Mouse (Mus musculus) gastrocnemius, adult 8-10 months (tissue): Measurements from ENCODE around the gene Myb. TPM values are rescaled to one million over a fixed set of nuclear protein-coding genes. Genes with fewer than 3 reads are reported as not detected.
"Not testable (repeated sequence)": the region's sequence is repeated elsewhere in the genome, so short reads cannot be mapped to it uniquely, and the experiment has no call there.

Source experiments
- DNase-seq, 2 experiments: peaks; one replicate each; pipeline ENCODE4 v3.0.0; 2022; ENCODE audit warnings: low spot score in 2 of 2
- total RNA-seq, 4 experiments: library from RNA; stranded (reverse); gene quantifications; 2 replicates each; pipeline ENCODE4 v1.2.4; 2022

Gene Myb
- total RNA-seq, 4 experiments from 2014 or later: 0.19 TPM; not detected in 3

DNA sequence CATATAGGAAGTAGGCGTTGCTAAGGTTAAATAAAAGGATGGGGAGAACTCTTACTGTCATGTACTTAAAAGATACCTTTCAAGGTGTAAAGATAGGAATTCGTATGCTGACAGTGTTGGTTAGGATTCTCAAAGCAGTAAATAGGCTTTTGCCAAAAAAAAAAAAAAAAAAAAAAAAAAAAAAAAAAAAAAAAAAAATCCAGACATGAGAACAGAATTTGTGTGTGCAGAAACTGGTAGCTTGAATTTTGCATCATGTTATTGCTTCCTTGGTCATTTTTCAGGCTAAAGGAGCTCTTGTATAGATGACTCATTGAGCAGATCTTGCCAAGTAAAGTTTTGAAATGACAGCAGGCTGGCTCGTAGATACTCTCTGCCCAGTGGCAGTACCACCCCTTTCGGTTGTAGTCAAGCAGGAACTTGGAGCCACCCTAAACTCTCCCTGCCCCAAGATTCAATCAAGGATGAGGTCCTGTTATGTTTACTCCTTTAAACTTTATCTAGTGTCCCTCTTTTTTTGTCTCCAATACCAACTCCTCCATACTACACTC, 11.9 kb upstream of the Myb start:
- no peak for DNase-seq

DNA sequence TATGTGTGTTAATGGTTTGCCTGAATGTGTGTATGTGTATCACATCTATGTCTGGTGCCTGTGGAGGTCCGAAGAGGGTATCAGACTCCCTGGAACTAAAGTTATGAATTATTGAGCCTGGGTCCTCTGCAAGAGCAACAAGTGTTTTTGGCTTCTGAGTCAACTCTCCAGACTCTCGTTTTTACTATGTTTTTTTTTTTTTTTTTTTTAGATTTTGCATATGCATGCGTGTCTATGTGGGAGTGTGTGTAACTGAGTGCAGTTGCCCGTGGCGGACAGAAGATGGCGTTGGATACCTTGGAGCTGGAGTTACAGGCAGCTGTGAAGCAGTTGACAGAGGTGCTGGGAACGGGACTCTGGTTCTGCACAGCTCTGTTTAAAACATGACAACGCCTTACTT, 7.7 kb upstream of the Myb start:
- no peak for DNase-seq

DNA sequence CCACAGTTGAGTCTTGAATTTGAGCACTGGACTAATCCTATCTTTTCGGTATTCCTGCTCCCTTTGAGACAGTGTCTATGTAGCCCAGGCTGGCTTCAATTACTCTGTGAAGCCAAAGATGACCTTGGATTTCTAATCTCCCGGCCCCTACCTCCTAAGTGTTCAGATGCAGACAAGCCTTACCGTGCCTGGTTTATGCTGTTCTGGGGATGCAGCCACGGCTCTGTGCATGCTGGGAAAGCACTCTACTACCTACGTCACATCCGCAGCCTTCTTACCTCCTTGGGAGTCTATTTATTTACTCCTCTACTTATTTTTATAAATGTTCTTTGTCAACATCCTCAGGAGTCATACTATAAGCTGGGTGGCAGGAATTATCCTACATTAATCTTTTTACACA, 7.1 kb upstream of the Myb start:
- no peak for DNase-seq

DNA sequence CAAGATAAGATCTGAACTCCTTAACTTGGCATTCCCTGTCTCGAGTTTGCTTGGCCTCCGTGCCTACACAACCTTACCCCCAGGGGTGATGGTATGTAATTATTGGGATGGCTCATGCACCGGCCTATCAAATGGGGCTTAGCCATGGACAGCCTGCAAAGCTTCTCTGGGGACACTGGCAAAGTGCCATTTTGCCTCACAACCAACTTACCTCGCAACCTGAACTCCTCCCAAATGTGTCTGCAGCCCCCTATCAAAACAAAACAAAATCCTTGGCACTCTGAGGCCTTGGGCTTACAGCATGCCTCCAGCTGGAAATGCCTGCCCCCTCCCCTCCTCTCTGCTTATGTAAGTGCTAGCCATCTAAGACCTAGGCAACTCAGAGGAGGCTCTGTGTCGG, 6.4 kb upstream of the Myb start:
- DNase-seq: no peak

DNA sequence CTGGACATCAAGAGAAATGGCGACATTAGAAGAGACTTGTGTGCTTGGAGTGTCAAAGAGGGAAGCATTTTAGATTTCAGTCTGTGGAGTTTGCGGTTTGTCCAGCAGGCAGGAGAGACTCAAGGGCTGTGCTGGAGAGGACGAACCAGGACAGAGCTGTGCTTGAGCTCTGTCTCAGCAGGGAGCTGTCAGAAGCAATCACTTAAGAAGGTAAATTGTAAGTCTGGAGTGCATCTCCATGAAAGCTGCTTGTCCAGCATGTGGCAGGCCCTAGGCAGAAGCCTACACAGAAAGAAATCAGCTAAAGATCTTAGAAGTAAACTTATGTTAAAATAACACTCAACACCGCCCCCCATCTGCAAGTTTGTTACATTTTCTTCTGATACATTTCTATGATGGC, 4.6 kb upstream of the Myb start:
- no peak for DNase-seq

DNA sequence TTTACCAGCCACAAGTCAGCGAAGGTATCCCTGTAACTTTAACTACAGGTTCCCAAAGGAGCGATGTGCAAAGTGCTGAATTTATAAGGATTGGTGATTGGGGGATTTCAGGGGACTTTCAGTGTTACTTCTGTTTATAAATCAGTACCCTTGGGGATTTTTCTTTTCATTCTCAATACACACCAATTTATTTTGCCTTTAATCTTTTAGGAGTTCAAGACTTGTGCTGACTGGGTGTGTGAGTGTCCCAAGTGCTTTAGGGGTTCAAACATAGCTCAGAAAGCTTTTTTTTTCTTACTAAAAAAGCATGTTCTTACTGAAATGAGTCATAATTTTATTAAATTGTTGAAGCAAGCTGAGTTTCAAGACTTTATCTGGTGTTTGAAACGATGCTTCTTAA, 1.3 kb upstream of the Myb start:
- DNase-seq: no peak

- no peak for DNase-seq
These were observed 743 bp upstream of the Myb start for GRCm38 (mm10) chr10:21161359-21162094.

DNA sequence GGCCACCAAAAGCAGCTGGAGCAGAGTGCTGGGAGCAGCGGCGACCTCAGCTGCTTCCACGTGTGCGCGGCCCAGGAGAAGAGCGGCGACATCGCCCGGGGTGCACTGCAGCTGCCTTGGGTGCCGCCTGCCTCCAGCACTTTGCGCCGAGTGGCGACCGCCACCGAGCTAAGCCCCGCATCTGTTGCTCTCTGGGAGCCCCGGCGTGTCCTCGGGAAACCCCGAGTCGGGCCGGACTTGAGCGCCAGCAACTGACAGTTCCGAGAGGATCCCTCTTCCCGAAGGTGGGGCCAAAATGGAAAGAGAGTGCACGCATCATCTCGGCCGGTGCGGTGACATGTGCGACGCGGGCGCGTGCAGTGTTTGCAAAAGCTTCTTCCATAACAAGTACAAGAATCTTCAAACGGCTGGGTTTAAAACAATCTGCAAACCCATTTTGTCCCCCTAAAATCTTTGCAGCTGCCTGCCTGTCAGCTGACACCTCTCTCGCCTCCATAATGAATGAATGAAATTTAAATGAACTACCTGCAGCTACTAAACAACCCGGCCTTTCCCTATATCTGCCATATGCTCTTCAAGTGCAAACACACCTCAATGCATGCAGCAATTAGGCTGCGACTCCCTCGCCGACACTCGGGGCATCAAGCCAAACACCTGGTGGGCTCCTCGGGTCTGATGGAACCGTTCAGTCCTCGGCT, 938 bp downstream of the Myb start:
- no peak for DNase-seq

- DNase-seq: no peak
These were observed 1.8 kb downstream of the Myb start for GRCm38 (mm10) chr10:21158918-21159443.

DNA sequence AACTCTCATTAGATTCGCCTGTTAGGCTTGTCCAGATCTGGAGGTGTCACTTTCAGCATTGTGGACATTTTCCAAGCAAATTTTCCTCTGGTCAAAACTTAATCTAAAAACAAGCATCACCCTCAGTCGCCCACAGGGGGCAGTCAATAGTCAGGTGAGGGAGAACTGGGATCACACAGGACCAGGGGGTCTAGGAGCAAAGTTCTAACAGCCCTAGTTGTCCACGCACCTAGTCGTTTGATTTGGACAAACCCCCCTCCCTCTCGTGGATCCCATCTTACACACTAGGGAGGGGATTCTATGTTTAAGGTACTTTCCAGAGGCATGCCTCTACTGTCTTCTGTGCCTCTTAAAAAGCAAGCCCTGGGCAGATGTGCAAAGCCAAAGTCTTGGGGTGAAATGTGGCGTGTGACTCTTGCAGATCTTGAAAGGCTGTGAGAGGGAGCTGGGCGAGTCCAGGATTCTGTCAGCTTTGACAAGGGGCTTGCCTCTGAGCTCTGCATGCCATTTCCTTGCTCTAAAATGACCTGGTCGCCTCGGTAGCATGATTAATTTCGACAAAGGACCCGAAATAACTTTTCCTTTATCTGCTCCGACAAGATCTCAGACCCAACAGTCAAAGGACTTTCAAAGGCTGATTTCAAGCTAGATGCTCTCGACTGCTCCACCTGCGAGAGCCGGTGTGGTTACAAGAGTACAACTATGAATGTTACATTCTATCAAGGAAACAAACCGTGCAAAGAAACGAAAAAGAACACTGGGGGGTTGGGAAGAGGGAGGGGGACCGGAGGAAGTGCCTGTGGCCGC, 2.5 kb downstream of the Myb start:
- DNase-seq: no peak

DNA sequence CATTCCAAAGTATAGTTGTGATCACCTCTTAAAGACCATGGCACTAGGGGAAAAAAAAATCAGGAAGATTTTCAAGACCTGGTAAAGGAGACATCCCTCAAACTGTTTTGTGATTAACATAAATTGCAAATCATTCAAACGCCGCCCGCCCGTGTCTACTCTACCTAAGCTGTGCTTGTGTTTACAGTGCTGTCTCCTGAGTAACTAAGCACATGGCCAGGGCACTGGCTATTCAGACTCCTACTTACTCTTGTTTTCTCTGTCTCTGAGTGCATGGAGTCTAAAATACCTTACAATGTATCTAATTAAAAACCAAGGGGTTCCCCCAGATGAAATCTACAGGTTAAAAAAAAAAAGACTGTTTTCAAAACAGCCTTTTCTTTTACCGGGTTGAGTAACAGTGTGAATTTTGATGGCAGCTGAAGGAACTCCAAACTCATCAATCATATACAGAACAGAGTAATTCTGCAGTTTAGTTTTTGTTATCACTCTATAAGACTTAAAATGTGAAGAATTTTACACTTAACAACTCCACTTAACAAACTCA, 3.8 kb downstream of the Myb start:
- DNase-seq: no peak

- DNase-seq: no peak
These were observed 4.4 kb downstream of the Myb start for GRCm38 (mm10) chr10:21156416-21156815.

DNA sequence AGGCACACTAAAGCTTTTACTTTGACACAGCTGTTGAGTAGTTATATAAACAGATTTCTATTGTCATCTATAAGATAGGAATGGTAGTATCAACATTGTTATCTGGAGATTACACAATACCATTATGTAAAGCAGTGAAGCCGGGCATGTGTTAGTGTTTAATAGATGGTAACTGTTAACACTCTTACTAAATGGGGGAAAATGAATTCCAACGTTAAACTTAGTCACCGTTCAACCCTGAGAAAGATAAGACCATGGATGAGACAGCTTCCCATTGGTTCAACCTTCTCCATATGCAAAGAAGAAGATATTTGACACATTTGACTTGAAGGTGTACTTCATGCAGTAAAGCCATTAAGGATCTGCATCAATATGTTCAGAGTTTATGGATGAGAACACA, 5.9 kb downstream of the Myb start:
- no peak for DNase-seq

DNA sequence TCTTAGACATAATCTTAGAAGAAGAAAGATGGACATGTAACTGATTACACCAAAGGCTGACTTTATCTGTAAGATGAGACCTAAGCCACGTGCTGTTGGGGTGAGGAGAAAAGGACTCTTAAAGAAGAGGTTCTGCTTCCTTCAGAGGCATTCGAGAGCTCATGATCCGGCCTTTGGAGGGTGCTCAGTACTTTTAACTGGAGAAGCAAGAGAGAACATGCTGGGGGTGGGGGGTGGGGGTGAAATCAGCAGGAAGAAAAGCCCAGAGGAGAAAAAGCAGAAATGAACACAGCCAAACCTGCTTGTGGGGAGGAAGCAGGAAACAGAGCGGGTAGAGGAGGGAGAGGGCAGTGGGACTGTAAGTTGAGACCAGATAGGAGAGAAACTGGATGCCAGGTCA, 7.4 kb downstream of the Myb start:
- no peak for DNase-seq

- DNase-seq: no peak
These were observed 8.0 kb downstream of the Myb start for GRCm38 (mm10) chr10:21152812-21153211.

DNA sequence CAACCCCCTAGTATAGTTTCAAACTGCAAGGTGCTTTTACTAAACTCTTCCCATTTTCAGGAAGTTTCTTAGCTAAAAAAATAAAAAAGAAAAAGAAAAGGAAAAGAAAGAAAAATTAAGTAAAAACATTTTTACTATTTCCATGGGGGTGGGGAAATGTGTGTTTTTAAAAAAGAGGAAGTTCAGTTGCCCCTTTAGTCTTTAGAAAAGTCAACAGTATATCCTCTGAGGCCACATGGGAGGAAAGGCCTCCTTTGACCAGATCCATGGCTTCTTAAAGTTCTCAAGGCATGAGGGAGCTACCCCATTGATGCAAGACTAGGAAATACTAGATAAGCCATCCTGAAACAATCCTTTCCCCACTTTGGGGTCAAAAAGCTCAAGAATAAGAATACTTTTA, 9.5 kb downstream of the Myb start:
- DNase-seq: no peak

GRCm38 (mm10) chr10:21149945-21150344, 10.8 kb downstream of the Myb start:
- DNase-seq: not testable (repeated sequence)

GRCm38 (mm10) chr10:21146719-21147118, 14.1 kb downstream of the Myb start:
- no peak for DNase-seq

- no peak for DNase-seq
These were observed 14.5 kb downstream of the Myb start for GRCm38 (mm10) chr10:21146263-21146662.

- peak in 1 of 2 experiments; percentile 19 for DNase-seq
These were observed 15.9 kb downstream of the Myb start for GRCm38 (mm10) chr10:21144627-21145504.
